Mouse (Mus musculus): ENCODE data around the gene Kcp.

Gene Kcp

DNA sequence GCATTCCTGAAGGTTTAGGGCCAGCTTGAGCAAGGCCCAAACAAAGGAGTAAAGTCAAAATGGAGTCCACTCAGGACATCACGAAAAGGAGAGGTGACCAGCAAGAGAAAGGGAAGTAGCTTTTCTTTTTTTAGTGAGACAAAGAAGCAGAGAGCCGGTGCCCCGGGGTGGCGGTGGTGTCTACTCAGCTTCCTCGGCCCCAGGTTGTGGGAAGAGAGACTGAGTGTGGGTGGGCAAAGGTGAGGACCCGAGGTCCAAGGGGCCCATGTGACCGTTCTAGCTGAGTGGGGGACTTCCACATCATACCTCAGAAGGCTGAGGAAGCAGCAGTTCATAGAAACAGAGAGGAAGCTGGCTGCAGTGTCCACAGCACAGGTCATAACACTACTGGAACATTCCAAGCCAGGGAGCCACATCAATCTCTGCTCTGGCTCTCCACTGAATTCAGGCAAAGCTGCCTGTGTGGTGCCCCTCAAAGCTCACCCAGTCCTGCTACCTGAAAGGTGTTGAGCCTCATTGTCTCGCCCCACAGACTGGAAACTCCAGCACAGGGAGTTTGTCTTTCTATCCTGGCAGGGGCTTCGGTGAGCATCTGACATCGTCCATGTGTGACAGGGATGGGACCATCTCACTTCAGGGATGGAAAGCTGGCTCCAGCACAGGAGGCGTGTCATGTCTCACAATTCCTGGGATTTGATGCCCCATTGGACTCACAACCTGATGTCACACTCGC, 15.7 kb upstream of the Kcp start:
- DNase-seq (ENCODE audit: low spot score) = no peak

GRCm38 (mm10) chr6:29522626-29523300, 15.0 kb upstream of the Kcp start:
- DNase-seq (ENCODE audit: low spot score) = no peak

- peak; percentile 83 for DNase-seq (ENCODE audit: low spot score)
Observed at GRCm38 (mm10) chr6:29517139-29517538, 9.4 kb upstream of the Kcp start.

DNA sequence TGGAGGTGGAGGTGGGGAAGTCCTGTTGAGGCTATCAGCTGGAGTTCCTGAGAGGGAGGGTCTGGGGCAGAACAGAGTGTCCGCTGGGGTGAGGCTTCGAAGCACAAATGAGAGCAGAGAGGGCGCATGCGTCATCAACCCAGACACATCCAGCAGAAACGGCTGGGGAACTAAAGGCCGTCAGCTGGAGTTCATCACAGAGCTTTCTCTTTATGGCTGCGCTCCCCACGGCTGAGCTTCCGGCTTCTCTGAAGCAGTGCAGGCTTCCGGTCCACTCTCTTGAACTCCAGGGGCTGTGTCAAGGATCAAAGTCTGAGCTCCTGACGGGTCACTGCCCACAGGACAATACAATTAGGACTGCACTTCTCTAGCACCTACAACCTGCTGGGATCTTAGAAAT, 5.5 kb upstream of the Kcp start:
- DNase-seq (ENCODE audit: low spot score) = peak; percentile 94

DNA sequence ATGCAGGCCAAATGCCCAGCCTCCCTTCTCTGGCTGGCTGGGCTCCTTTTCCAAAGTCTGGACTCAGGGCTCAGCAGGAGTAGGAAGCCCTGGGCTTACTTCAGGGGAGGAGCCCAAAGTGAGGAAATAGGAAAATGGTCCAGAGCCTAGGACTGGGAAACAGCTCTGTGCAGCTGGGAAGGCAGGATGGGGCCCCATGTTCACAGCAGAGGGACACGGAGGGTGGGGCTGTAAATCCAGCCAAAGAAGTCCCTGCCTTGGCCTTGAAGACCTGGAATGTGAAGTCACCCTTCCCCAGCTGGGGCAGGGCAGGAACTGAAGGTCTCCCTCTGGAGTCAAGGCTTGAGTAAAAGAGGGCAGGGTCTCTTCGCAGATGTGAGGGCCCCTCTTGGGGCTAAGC, 1.3 kb upstream of the Kcp start:
- no peak for DNase-seq (ENCODE audit: low spot score)

- DNase-seq (ENCODE audit: low spot score) = no peak
Observed at GRCm38 (mm10) chr6:29506834-29507233, 918 bp downstream of the Kcp start.

DNA sequence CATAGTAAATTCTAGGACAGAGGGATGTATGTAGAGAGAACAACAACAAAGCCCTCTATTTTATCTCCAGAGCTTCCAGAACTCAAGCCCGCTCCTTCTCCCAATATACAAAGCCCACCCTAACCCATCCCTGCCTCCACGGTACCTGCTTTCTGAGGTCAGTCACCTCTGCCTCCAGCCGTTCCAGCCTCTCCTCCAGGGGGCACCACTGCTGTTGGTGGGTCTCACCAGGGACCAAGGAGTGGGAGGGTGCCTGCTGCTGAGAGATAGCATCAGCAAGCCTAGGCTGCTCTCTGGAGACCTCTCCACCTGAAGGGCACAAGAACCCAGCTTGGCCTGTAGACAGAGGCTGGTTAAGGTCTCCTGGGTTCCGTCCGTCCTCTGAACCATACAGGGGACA, 2.3 kb downstream of the Kcp start:
- no peak for DNase-seq (ENCODE audit: low spot score)

GRCm38 (mm10) chr6:29501599-29501998, 6.2 kb downstream of the Kcp start:
- DNase-seq (ENCODE audit: low spot score) = no peak

- DNase-seq (ENCODE audit: low spot score) = no peak
Observed at GRCm38 (mm10) chr6:29500810-29501209, 6.9 kb downstream of the Kcp start.

DNA sequence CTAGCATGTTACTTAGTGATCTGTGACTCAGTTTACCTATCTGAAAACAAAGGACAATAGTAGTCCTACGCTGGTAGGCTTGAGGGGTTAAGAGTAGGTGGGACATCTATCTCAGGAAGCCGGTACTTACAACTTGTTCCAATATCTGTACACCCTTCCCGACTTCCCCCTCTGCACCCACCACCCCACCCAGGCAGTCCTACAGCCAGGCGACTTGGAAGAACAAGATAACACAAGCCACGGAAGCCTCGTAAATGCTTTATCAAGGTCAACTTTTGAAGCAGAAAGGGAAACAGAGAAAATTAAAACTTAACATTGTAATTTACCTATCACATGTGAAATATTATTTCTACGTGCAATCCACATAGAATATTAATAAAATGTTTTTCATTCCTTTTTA, 7.6 kb downstream of the Kcp start:
- no peak for DNase-seq (ENCODE audit: low spot score)

GRCm38 (mm10) chr6:29497791-29498190, 10.0 kb downstream of the Kcp start:
- no peak for DNase-seq (ENCODE audit: low spot score)

GRCm38 (mm10) chr6:29496270-29496669, 11.5 kb downstream of the Kcp start:
- no peak for DNase-seq (ENCODE audit: low spot score)

GRCm38 (mm10) chr6:29494101-29494500, 13.7 kb downstream of the Kcp start:
- DNase-seq (ENCODE audit: low spot score) = no peak

DNA sequence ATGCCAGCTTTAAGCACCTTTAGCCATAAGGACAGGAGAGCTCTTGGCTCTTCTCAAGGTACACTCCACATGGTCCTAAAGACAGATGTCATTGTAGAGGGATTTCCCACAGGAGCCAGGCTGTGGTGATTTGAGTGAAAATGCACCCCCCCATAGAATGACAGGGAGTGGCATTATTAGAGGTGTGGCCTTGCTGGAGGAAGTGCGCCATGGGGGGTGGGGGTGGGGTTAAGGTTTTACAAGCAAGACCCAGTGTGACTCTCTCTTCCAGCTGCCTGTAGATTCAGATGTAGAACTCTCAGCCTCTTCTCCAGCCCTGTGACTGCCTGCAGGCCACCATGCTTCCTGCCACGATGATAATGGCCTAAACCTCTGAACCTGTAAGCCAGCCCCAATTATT, 21.8 kb downstream of the Kcp start:
- DNase-seq (ENCODE audit: low spot score) = no peak

DNA sequence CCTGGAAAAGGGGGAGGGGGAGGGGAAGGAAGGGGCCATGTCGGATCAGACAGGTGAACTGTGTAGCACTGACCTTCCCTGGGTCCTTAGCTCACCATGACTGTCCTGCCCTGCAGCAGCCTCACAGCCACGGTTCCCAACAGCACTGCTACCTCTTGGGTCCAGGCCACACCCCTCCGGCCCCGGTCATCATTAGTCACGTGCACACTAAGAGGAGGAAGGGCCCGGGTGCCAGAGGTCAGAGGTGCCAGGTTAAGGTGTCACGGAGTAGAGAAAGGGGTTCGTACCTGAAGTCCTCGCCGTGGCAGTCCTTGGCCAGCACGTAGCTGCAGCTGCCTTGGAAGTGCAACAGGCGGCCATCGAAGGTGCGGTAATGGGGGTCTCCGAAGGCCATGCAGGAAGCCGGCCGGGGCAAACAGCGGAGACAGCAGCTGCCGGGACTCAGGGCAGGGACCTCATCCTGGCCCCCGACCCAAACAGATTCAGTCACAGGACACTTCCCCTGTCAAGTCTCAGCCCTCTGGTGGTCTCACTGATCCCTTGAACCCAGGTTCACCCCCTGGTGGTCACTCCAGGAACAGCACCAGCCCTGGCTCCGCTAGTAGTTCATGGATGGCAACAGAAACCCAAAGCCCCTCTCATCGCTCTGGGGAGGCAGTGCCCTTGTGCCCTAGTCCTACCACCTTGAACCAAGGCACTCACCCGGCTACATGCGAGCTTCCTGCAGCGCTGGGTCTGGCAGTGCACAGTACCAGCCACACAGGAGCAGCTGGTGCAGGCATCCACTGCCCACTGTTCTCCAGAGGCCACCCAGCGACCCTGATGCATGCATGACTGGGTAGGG, 22.8 kb downstream of the Kcp start:
- peak; percentile 94 for DNase-seq (ENCODE audit: low spot score)

- DNase-seq (ENCODE audit: low spot score) = no peak
Observed at GRCm38 (mm10) chr6:29482691-29483090, 25.1 kb downstream of the Kcp start.

GRCm38 (mm10) chr6:29474736-29475135, 33.0 kb downstream of the Kcp start:
- DNase-seq (ENCODE audit: low spot score) = no peak

GRCm38 (mm10) chr6:29473941-29474691, 33.6 kb downstream of the Kcp start:
- peak; percentile 89 for DNase-seq (ENCODE audit: low spot score)

GRCm38 (mm10) chr6:29471137-29471536, 36.6 kb downstream of the Kcp start, which contains the start of gene Atp6v1fnb:
Atp6v1fnb (plus strand) TSS chr6:29471437.
- no peak for DNase-seq (ENCODE audit: low spot score)

- no peak for DNase-seq (ENCODE audit: low spot score)
Observed at GRCm38 (mm10) chr6:29468851-29469250, 38.9 kb downstream of the Kcp start.

- peak; percentile 96 for DNase-seq (ENCODE audit: low spot score)
Observed at GRCm38 (mm10) chr6:29467583-29468354, 40.0 kb downstream of the Kcp start, which contains the start of gene Atp6v1f. Atp6v1f (plus strand) TSS chr6:29467718.

Data from embryo, embryonic 10.5 days (tissue).